Mouse (Mus musculus) liver, embryonic 14.5 days (tissue): Measurements from ENCODE around the gene Gm21083. TPM values are rescaled to one million over a fixed set of nuclear protein-coding genes. Genes with fewer than 3 reads are reported as not detected.
"Not testable (repeated sequence)": the region's sequence is repeated elsewhere in the genome, so short reads cannot be mapped to it uniquely, and the experiment has no call there.

ENCODE experiments used
- ATAC-seq: fragments of 200-750 bp; cut with Nextera tagmentation; 2 replicates; pipeline ENCODE4 v1.8.0; 2017; ENCODE audit warnings: moderate number of reproducible peaks, mild to moderate bottlenecking, moderate library complexity; ENCODE audit not compliant: insufficient read depth
- DNase-seq, 3 experiments: peaks; one replicate each; pipeline ENCODE4 v3.0.0-alpha.2; 2012 to 2013; ENCODE audit warnings: low read depth in 3 of 3, low spot score in 3 of 3
- H3K27ac ChIP-seq: fragments of 300-500 bp; sonication (generic); 2 replicates; pipeline ENCODE4 v1.5.1; 2014; ENCODE audit warnings: moderate library complexity, mild to moderate bottlenecking, control low read depth, inconsistent platforms
- H3K27me3 ChIP-seq: fragments of 300-500 bp; sonication (generic); 2 replicates; pipeline ENCODE4 v1.6.1; 2014; ENCODE audit warnings: mild to moderate bottlenecking, low read length, moderate library complexity; ENCODE audit not compliant: control insufficient read depth, insufficient read depth
- H3K36me3 ChIP-seq: fragments of 300-500 bp; sonication (generic); replicated peaks from 2 replicates; pipeline ENCODE4 v1.6.1; 2014; ENCODE audit warnings: low read depth; ENCODE audit not compliant: control insufficient read depth, insufficient read depth
- H3K4me1 ChIP-seq, 2 experiments: fragments of 200-500 bp in 1 of 2; fragments of 300-500 bp in 1 of 2; sonication (generic) in 1 of 2; replicated peaks; 2 replicates each; pipeline ENCODE4 v1.6.1; 2012 to 2014; ENCODE audit warnings: antibody characterized with exemption in 1 of 2, inconsistent platforms in 1 of 2, low read length in 1 of 2; ENCODE audit not compliant: control insufficient read depth in 2 of 2, insufficient read depth in 2 of 2
- H3K4me2 ChIP-seq: fragments of 300-500 bp; sonication (generic); 2 replicates; pipeline ENCODE4 v1.6.1; 2014; ENCODE audit warnings: low read depth, mild to moderate bottlenecking, control low read depth, moderate library complexity
- H3K4me3 ChIP-seq, 2 experiments: fragments of 200-500 bp in 1 of 2; fragments of 300-500 bp in 1 of 2; sonication (generic) in 1 of 2; 2 replicates each; pipeline ENCODE4 v1.5.1; 2012 to 2014; ENCODE audit warnings: low read depth in 2 of 2, low read length in 2 of 2, mild to moderate bottlenecking in 2 of 2, control low read depth in 1 of 2, inconsistent platforms in 1 of 2, moderate library complexity in 1 of 2; ENCODE audit not compliant: insufficient read depth in 1 of 2
- H3K9ac ChIP-seq: fragments of 300-500 bp; sonication (generic); replicated peaks from 2 replicates; pipeline ENCODE4 v1.6.1; 2014; ENCODE audit warnings: mild to moderate bottlenecking, control low read depth, moderate library complexity
- H3K9me3 ChIP-seq: fragments of 300-500 bp; sonication (generic); 2 replicates; pipeline ENCODE4 v1.6.1; 2016; ENCODE audit warnings: low read length, mixed read lengths; ENCODE audit not compliant: control insufficient read depth
- WGBS: fragments of 180-500 bp; shearing (Covaris S2); extraction: QIAGEN DNeasy Blood & Tissue Kit; methylation state at CpG from one replicate; pipeline ENCODE4 v1.1.7; 2014; ENCODE audit not compliant: insufficient replicate concordance; 5-methylcytosine and 5-hydroxymethylcytosine counted together
- polyA plus RNA-seq, 2 experiments: library from polyadenylated mRNA; depleted of rRNA in 1 of 2; stranded (reverse) in 1 of 2; unstranded in 1 of 2; fragments of >200 nt; fragmentation: Nextera tagmentation in 1 of 2; extraction: Ambion mirVana in 1 of 2; gene quantifications; 2 replicates each; pipeline versions ENCODE4 v1.2.1 to v1.2.3; 2012 to 2014

Gene Gm21083
- polyA plus RNA-seq, 2 experiments = 0.03 TPM; not detected in 1

GRCm38 (mm10) chr5:15630068-15630467, 52.9 kb downstream of the Gm21083 start:
- H3K4me3 ChIP-seq, H3K36me3 ChIP-seq, H3K4me2 ChIP-seq, H3K27ac ChIP-seq, H3K27me3 ChIP-seq, DNase-seq, H3K9me3 ChIP-seq, H3K4me1 ChIP-seq, H3K9ac ChIP-seq, ATAC-seq: not testable (repeated sequence)
- WGBS = 28% methylated on average over 5 of the region's 5 CpGs

Other genes with a start within 250 kb of the Gm21083 start
- gene Gm21149, start 100.8 kb upstream of the Gm21083 start, polyA plus RNA-seq (2012; rRNA removed) = not detected in 2 replicates
- gene Gm21149, start 100.8 kb upstream of the Gm21083 start, polyA plus RNA-seq (2014; fragmentation: Nextera tagmentation; extraction: Ambion mirVana) = not detected in 2 replicates
- gene Gm21190, start 48.1 kb upstream of the Gm21083 start, polyA plus RNA-seq (2012; rRNA removed) = not detected in 2 replicates
- gene Gm21190, start 48.1 kb upstream of the Gm21083 start, polyA plus RNA-seq (2014; fragmentation: Nextera tagmentation; extraction: Ambion mirVana) = not detected in 2 replicates
- gene Speer4d, start 41.7 kb downstream of the Gm21083 start, polyA plus RNA-seq (2012; rRNA removed) = not detected in 2 replicates
- not detected in 2 replicates for gene Speer4d, start 41.7 kb downstream of the Gm21083 start, polyA plus RNA-seq (2014; fragmentation: Nextera tagmentation; extraction: Ambion mirVana)
- gene 4930572O03Rik, start 79.7 kb downstream of the Gm21083 start, polyA plus RNA-seq (2012; rRNA removed) = not detected in 2 replicates
- not detected in 2 replicates for gene 4930572O03Rik, start 79.7 kb downstream of the Gm21083 start, polyA plus RNA-seq (2014; fragmentation: Nextera tagmentation; extraction: Ambion mirVana)
- gene Speer4c, start 136.9 kb downstream of the Gm21083 start, polyA plus RNA-seq (2012; rRNA removed) = not detected in 2 replicates
- gene Speer4c, start 136.9 kb downstream of the Gm21083 start, polyA plus RNA-seq (2014; fragmentation: Nextera tagmentation; extraction: Ambion mirVana) = not detected in 2 replicates